13 mouse cellular contexts compared by ENCODE assay signal in genomic region chr3:85645517-85646004, GRCm38 (mm10).
"Had no signal": no experiment of that assay in that cellular context is flagged by ENCODE, and none has a peak within 500 bp of the region (broad histone marks: within the 10 kb centered on the region; RNA-seq: fewer than 3 reads in every experiment).

No protein-coding gene starts in this region.

- H3K9ac ChIP-seq: limb, embryonic 12.5 days; liver, embryonic 14.5 days; midbrain, embryonic 12.5 days; stomach, embryonic 15.5 days had no signal

- DNase-seq: kidney, postnatal 36 days; lung, adult 18-20 months; lung, postnatal 4 days; right cerebral cortex, postnatal 14 days; thymus, postnatal 36 days had no signal

- H3K27me3 ChIP-seq: limb, embryonic 12.5 days; midbrain, embryonic 12.5 days; stomach, embryonic 15.5 days had no signal

- H3K4me2 ChIP-seq: limb, embryonic 12.5 days; midbrain, embryonic 12.5 days; stomach, embryonic 15.5 days had no signal

- ATAC-seq: inflammation-experienced regulatory T-cells, adult 6 months; intestine, postnatal 0 days; lung, postnatal 0 days had no signal

- H3K27ac ChIP-seq: kidney, postnatal 0 days; limb, embryonic 12.5 days; liver, embryonic 14.5 days; midbrain, embryonic 12.5 days; stomach, embryonic 15.5 days had no signal

- H3K36me3 ChIP-seq: midbrain, embryonic 12.5 days; stomach, embryonic 15.5 days had no signal

- H3K9me3 ChIP-seq: limb, embryonic 12.5 days; midbrain, embryonic 12.5 days; stomach, embryonic 15.5 days had no signal

- H3K4me1 ChIP-seq: limb, embryonic 12.5 days; stomach, embryonic 15.5 days had no signal

- H3K4me3 ChIP-seq: limb, embryonic 12.5 days; midbrain, embryonic 12.5 days; stomach, embryonic 15.5 days had no signal
